12 mouse cellular contexts compared by ENCODE assay signal in genomic region chr9:37094230-37094990, GRCm38 (mm10). TPM values are rescaled to one million over a fixed set of nuclear protein-coding genes. Genes with fewer than 3 reads are reported as not detected.
DNase-seq lines count a peak whose midpoint lies in the region; ATAC-seq lines count a peak whose summit lies in the region.
"Had no signal": no experiment of that assay in that cellular context is flagged by ENCODE, and none has a peak within 500 bp of the region (broad histone marks: within the 10 kb centered on the region; RNA-seq: fewer than 3 reads in every experiment).

No protein-coding gene starts in this region.

- peaks cover 42% of the 10 kb centered on the region for H3K4me1 ChIP-seq in embryonic facial prominence, embryonic 12.5 days
- no peaks in the 10 kb centered on the region; the same call in 1 of the 2 replicates for H3K4me1 ChIP-seq in liver, embryonic 11.5 days (replicated peaks; ENCODE audit: control insufficient read depth, insufficient read depth, low read length)

- H3K9me3 ChIP-seq in embryonic facial prominence, embryonic 12.5 days, result no peaks in the 10 kb centered on the region
- no peaks in the 10 kb centered on the region for H3K9me3 ChIP-seq in liver, embryonic 11.5 days (ENCODE audit: control insufficient read depth, low read length)
- H3K9me3 ChIP-seq: embryonic facial prominence, embryonic 15.5 days had no signal

- no peaks in the 10 kb centered on the region for H3K27me3 ChIP-seq in embryonic facial prominence, embryonic 12.5 days
- H3K27me3 ChIP-seq in liver, embryonic 11.5 days (replicated peaks; ENCODE audit: control insufficient read depth, insufficient read depth, low read length), result no peaks in the 10 kb centered on the region
- H3K27me3 ChIP-seq: embryonic facial prominence, embryonic 15.5 days had no signal

- WGBS in embryonic facial prominence, embryonic 12.5 days, result 28% methylated on average over 11 of the region's 11 CpGs
- WGBS in liver, embryonic 11.5 days, result 57% methylated on average over 11 of the region's 11 CpGs

- no peak overlapping the region for H3K4me3 ChIP-seq in embryonic facial prominence, embryonic 12.5 days
- no peak overlapping the region for H3K4me3 ChIP-seq in liver, embryonic 11.5 days (ENCODE audit: low read depth, low read length)
- H3K4me3 ChIP-seq: embryonic facial prominence, embryonic 15.5 days had no signal

- peak overlapping the region; percentile 79; the same call in 1 of the 2 replicates for H3K27ac ChIP-seq in embryonic facial prominence, embryonic 12.5 days
- no peak overlapping the region for H3K27ac ChIP-seq in liver, embryonic 11.5 days (ENCODE audit: low read depth, low read length)

- ATAC-seq in embryonic facial prominence, embryonic 12.5 days (ENCODE audit: insufficient number of reproducible peaks, insufficient read depth, low FRiP score, low TSS enrichment), result no peak
- no peak for ATAC-seq in liver, embryonic 11.5 days (replicated peaks; ENCODE audit: low FRiP score)
- ATAC-seq: liver, postnatal 0 days had no signal

- DNase-seq in gastrocnemius, postnatal 14 days, result peak; percentile 36
- DNase-seq in gastrocnemius, adult 8-10 months (ENCODE audit: low spot score in 2 of 2), result no peak
- peak; percentile 39 to 46 for DNase-seq in cerebellum, adult 18-20 months
- DNase-seq in mesoderm, embryonic 11.5 days (ENCODE audit: low read depth, low spot score), result peak; percentile 26
- DNase-seq in left cerebral cortex, postnatal 10 days (ENCODE audit: extremely low spot score in 1 of 2, low spot score in 2 of 2), result no peak
- DNase-seq in liver, embryonic 11.5 days (ENCODE audit: low spot score), result no peak
- no peak for DNase-seq in kidney, postnatal 4 days
- DNase-seq: kidney, adult 11 months; liver, postnatal 0 days had no signal

- intact Hi-C loops in gastrocnemius, postnatal 14 days (cut with DNase I; ENCODE audit: low total_unique reads), result no loop called here
- intact Hi-C loops in left cerebral cortex, postnatal 10 days (cut with DNase I), result no loop called here

- no peak overlapping the region for H3K4me2 ChIP-seq in embryonic facial prominence, embryonic 12.5 days (replicated peaks)
- no peak overlapping the region for H3K4me2 ChIP-seq in liver, embryonic 11.5 days
- H3K4me2 ChIP-seq: embryonic facial prominence, embryonic 15.5 days had no signal

- H3K36me3 ChIP-seq in embryonic facial prominence, embryonic 12.5 days, result no peaks in the 10 kb centered on the region
- no peaks in the 10 kb centered on the region for H3K36me3 ChIP-seq in liver, embryonic 11.5 days (ENCODE audit: control insufficient read depth, insufficient read depth, low read length)
- H3K36me3 ChIP-seq: embryonic facial prominence, embryonic 15.5 days had no signal

- H3K9ac ChIP-seq in embryonic facial prominence, embryonic 12.5 days, result no peak overlapping the region
- no peak overlapping the region for H3K9ac ChIP-seq in liver, embryonic 11.5 days (ENCODE audit: low read depth, low read length)
- H3K9ac ChIP-seq: embryonic facial prominence, embryonic 15.5 days; liver, postnatal 0 days had no signal

RNA-seq across cellular contexts. Expression of gene Pknox2, which starts 52.8 kb away (rescaled TPM):
- total RNA-seq in gastrocnemius, postnatal 14 days (2021), result 10 to 100 TPM; 27.6 to 31.4 TPM
- 10 to 100 TPM; 31.7 to 55.3 (median 36.5) TPM for total RNA-seq in gastrocnemius, adult 8-10 months (2022)
- 18.8 and 20.8 TPM in 2 replicates for polyA plus RNA-seq in embryonic facial prominence, embryonic 12.5 days (2016; fragmentation: Nextera tagmentation; extraction: Ambion mirVana)
- 10 to 100 TPM; 72.9 to 75.7 TPM for total RNA-seq in left cerebral cortex, postnatal 10 days (2021)
- polyA plus RNA-seq in liver, embryonic 11.5 days (2014; fragmentation: Nextera tagmentation; extraction: Ambion mirVana), result 2.9 TPM in 2 replicates
- total RNA-seq: megakaryocyte progenitor cell, adult 5-6 weeks had no signal

Comparison
In these comparisons a context has a peak if more than half of its experiments do, and no peak if none do; other contexts are left out.
1. DNase-seq: peak in gastrocnemius, postnatal 14 days (single experiment), cerebellum, adult 18-20 months (2 of 2) and mesoderm, embryonic 11.5 days (single experiment); none in gastrocnemius, adult 8-10 months (0 of 2), left cerebral cortex, postnatal 10 days (0 of 2), liver, embryonic 11.5 days (single experiment) and kidney, postnatal 4 days (0 of 2).